Mouse (Mus musculus) neural tube, embryonic 14.5 days (tissue): Measurements from ENCODE around the gene Rps6kb2. TPM values are rescaled to one million over a fixed set of nuclear protein-coding genes. Genes with fewer than 3 reads are reported as not detected.

Experiments used
- ATAC-seq: fragments of 200-750 bp; cut with Nextera tagmentation; 2 replicates; pipeline ENCODE4 v1.8.0; 2017; ENCODE audit warnings: low read depth, mild to moderate bottlenecking, moderate TSS enrichment, moderate library complexity
- H3K27ac ChIP-seq: fragments of 300-500 bp; sonication (generic); 2 replicates; pipeline ENCODE4 v1.5.1; 2014; ENCODE audit warnings: low read depth, mild to moderate bottlenecking, control low read depth, low read length, moderate library complexity, mixed read lengths
- H3K27me3 ChIP-seq: fragments of 300-500 bp; sonication (generic); 2 replicates; pipeline ENCODE4 v1.6.1; 2014; ENCODE audit warnings: low read length; ENCODE audit not compliant: control insufficient read depth, insufficient read depth
- H3K36me3 ChIP-seq: fragments of 300-500 bp; sonication (generic); 2 replicates; pipeline ENCODE4 v1.6.1; 2014; ENCODE audit warnings: low read length, mixed read lengths; ENCODE audit not compliant: control insufficient read depth, insufficient read depth
- H3K4me1 ChIP-seq: fragments of 300-500 bp; sonication (generic); 2 replicates; pipeline ENCODE4 v1.6.1; 2014; ENCODE audit warnings: low read length; ENCODE audit not compliant: control insufficient read depth, insufficient read depth
- H3K4me2 ChIP-seq: fragments of 300-500 bp; sonication (generic); 2 replicates; pipeline ENCODE4 v1.6.1; 2014; ENCODE audit warnings: mild to moderate bottlenecking, low read depth, low read length, control low read depth
- H3K4me3 ChIP-seq: fragments of 300-500 bp; sonication (generic); 2 replicates; pipeline ENCODE4 v1.5.1; 2014; ENCODE audit warnings: low read depth, low read length, control low read depth, mixed read lengths
- H3K9ac ChIP-seq: fragments of 300-500 bp; sonication (generic); replicated peaks from 2 replicates; pipeline ENCODE4 v1.6.1; 2014; ENCODE audit warnings: low read depth, mild to moderate bottlenecking, control low read depth, low read length, mixed read lengths
- H3K9me3 ChIP-seq: fragments of 300-500 bp; sonication (generic); 2 replicates; pipeline ENCODE4 v1.6.1; 2016; ENCODE audit warnings: low read length; ENCODE audit not compliant: control insufficient read depth
- WGBS: fragments of 180-500 bp; shearing (Covaris S2); extraction: QIAGEN DNeasy Blood & Tissue Kit; methylation state at CpG from one replicate; pipeline ENCODE4 v1.1.7; 2014; 5-methylcytosine and 5-hydroxymethylcytosine counted together
- polyA plus RNA-seq: library from polyadenylated mRNA; unstranded; fragments of >200 nt; fragmentation: Nextera tagmentation; extraction: Ambion mirVana; gene quantifications from 2 replicates; pipeline ENCODE4 v1.2.1, GENCODE M21; 2014

Gene Rps6kb2
- polyA plus RNA-seq, 1 experiment from 2014 or later, result 40.9 TPM

GRCm38 (mm10) chr19:4164100-4164499 lies 946 bp upstream of the Rps6kb2 start:
- Histone ChIP-seq H3K4me3 (no peak overlapping the region), H3K27me3 (no peaks in the 10 kb centered on the region), H3K9me3 (no peaks in the 10 kb centered on the region), H3K36me3 (peaks cover 12% of the 10 kb centered on the region), H3K4me2 (no peak overlapping the region), H3K27ac (no peak overlapping the region), H3K4me1 (peaks cover 10% of the 10 kb centered on the region), H3K9ac (no peak overlapping the region)
- 83% methylated on average over 3 of the region's 3 CpGs for WGBS
- no peak for ATAC-seq

- H3K27ac ChIP-seq, result peak overlapping the region; percentile 90
- peaks cover 10% of the 10 kb centered on the region for H3K4me1 ChIP-seq
- H3K36me3 ChIP-seq, result peaks cover 18% of the 10 kb centered on the region
- peak overlapping the region; percentile 63 for H3K4me2 ChIP-seq
- ATAC-seq, result peak; percentile 8; the same call in 1 of the 2 replicates
- 35% methylated on average over 4 of the region's 4 CpGs for WGBS
- H3K9ac ChIP-seq, result peak overlapping the region; percentile 54; the same call in 1 of the 2 replicates
- H3K27me3 ChIP-seq, result no peaks in the 10 kb centered on the region
- no peaks in the 10 kb centered on the region for H3K9me3 ChIP-seq
- H3K4me3 ChIP-seq, result peak overlapping the region; percentile 56
Measured at GRCm38 (mm10) chr19:4163543-4163887, 361 bp upstream of the Rps6kb2 start.

GRCm38 (mm10) chr19:4159049-4159448 lies 4.1 kb downstream of the Rps6kb2 start:
- H3K27ac ChIP-seq, result no peak overlapping the region
- ATAC-seq, result no peak
- no peaks in the 10 kb centered on the region for H3K27me3 ChIP-seq
- peaks cover 45% of the 10 kb centered on the region for H3K36me3 ChIP-seq
- H3K4me1 ChIP-seq, result peaks cover 10% of the 10 kb centered on the region
- no peaks in the 10 kb centered on the region for H3K9me3 ChIP-seq
- H3K9ac ChIP-seq, result no peak overlapping the region
- H3K4me3 ChIP-seq, result no peak overlapping the region
- H3K4me2 ChIP-seq, result no peak overlapping the region
- 94% methylated on average over 8 of the region's 8 CpGs for WGBS

- H3K27ac ChIP-seq, result no peak overlapping the region
- H3K9ac ChIP-seq, result no peak overlapping the region
- ATAC-seq, result no peak
- H3K4me1 ChIP-seq, result no peaks in the 10 kb centered on the region
- H3K27me3 ChIP-seq, result no peaks in the 10 kb centered on the region
- no peaks in the 10 kb centered on the region for H3K9me3 ChIP-seq
- H3K4me3 ChIP-seq, result no peak overlapping the region
- H3K4me2 ChIP-seq, result no peak overlapping the region
- H3K36me3 ChIP-seq, result peaks cover 45% of the 10 kb centered on the region
- 91% methylated on average over 12 of the region's 12 CpGs for WGBS
Measured at GRCm38 (mm10) chr19:4156771-4157170, 6.4 kb downstream of the Rps6kb2 start.

- H3K4me1 ChIP-seq, result no peaks in the 10 kb centered on the region
- no peak overlapping the region for H3K4me2 ChIP-seq
- WGBS, result 64% methylated on average over 20 of the region's 20 CpGs
- H3K4me3 ChIP-seq, result no peak overlapping the region
- no peak overlapping the region for H3K9ac ChIP-seq
- peaks cover 45% of the 10 kb centered on the region for H3K36me3 ChIP-seq
- H3K27ac ChIP-seq, result no peak overlapping the region
- no peaks in the 10 kb centered on the region for H3K9me3 ChIP-seq
- ATAC-seq, result no peak
- H3K27me3 ChIP-seq, result no peaks in the 10 kb centered on the region
Measured at GRCm38 (mm10) chr19:4156073-4156579, 7.0 kb downstream of the Rps6kb2 start.

GRCm38 (mm10) chr19:4155223-4156072 lies 7.7 kb downstream of the Rps6kb2 start:
- no peak overlapping the region for H3K9ac ChIP-seq
- no peak overlapping the region for H3K4me2 ChIP-seq
- no peak overlapping the region for H3K27ac ChIP-seq
- no peak for ATAC-seq
- H3K36me3 ChIP-seq, result peaks cover 49% of the 10 kb centered on the region
- no peaks in the 10 kb centered on the region for H3K4me1 ChIP-seq
- H3K4me3 ChIP-seq, result no peak overlapping the region
- H3K27me3 ChIP-seq, result no peaks in the 10 kb centered on the region
- no peaks in the 10 kb centered on the region for H3K9me3 ChIP-seq
- 67% methylated on average over 6 of the region's 6 CpGs for whole genome bisulfite sequencing

- peaks cover 5% of the 10 kb centered on the region for H3K4me1 ChIP-seq
- peaks cover 50% of the 10 kb centered on the region for H3K36me3 ChIP-seq
- H3K4me3 ChIP-seq, result no peak overlapping the region
- H3K27me3 ChIP-seq, result no peaks in the 10 kb centered on the region
- H3K4me2 ChIP-seq, result no peak overlapping the region
- no peak for ATAC-seq
- no peak overlapping the region for H3K27ac ChIP-seq
- no peaks in the 10 kb centered on the region for H3K9me3 ChIP-seq
- no peak overlapping the region for H3K9ac ChIP-seq
- 86% methylated on average over 13 of the region's 13 CpGs for WGBS
Measured at GRCm38 (mm10) chr19:4154437-4155222, 8.5 kb downstream of the Rps6kb2 start.

- peaks cover 14% of the 10 kb centered on the region for H3K4me1 ChIP-seq
- H3K9me3 ChIP-seq, result no peaks in the 10 kb centered on the region
- no peak for ATAC-seq
- H3K9ac ChIP-seq, result no peak within 1 kb of the TSS
- no peak within 1 kb of the TSS for H3K27ac ChIP-seq
- H3K36me3 ChIP-seq, result peaks cover 36% of the 10 kb centered on the region
- H3K27me3 ChIP-seq, result no peaks in the 10 kb centered on the region
- WGBS, result 84% methylated on average over 11 of the region's 11 CpGs
- no peak within 1 kb of the TSS for H3K4me2 ChIP-seq
- no peak within 1 kb of the TSS for H3K4me3 ChIP-seq
Measured at GRCm38 (mm10) chr19:4153232-4153654, 9.9 kb downstream of the Rps6kb2 start, which contains the start of gene Ptprcap. Ptprcap (plus strand) TSS chr19:4153604.
